Mouse (Mus musculus) ES-E14 (cell line): ENCODE measurements around the gene Igfbp7.

ENCODE experiments used
- CHD2 ChIP-seq: IDR thresholded peaks from 2 replicates; pipeline ENCODE4 v1.6.1; 2014; ENCODE audit warnings: mild to moderate bottlenecking, low read depth, low read length, inconsistent platforms
- MAFK ChIP-seq: IDR thresholded peaks from 2 replicates; pipeline ENCODE4 v1.6.1; 2014; ENCODE audit warnings: mild to moderate bottlenecking, low read depth, low read length, inconsistent platforms; ENCODE audit not compliant: insufficient read depth

DNA sequence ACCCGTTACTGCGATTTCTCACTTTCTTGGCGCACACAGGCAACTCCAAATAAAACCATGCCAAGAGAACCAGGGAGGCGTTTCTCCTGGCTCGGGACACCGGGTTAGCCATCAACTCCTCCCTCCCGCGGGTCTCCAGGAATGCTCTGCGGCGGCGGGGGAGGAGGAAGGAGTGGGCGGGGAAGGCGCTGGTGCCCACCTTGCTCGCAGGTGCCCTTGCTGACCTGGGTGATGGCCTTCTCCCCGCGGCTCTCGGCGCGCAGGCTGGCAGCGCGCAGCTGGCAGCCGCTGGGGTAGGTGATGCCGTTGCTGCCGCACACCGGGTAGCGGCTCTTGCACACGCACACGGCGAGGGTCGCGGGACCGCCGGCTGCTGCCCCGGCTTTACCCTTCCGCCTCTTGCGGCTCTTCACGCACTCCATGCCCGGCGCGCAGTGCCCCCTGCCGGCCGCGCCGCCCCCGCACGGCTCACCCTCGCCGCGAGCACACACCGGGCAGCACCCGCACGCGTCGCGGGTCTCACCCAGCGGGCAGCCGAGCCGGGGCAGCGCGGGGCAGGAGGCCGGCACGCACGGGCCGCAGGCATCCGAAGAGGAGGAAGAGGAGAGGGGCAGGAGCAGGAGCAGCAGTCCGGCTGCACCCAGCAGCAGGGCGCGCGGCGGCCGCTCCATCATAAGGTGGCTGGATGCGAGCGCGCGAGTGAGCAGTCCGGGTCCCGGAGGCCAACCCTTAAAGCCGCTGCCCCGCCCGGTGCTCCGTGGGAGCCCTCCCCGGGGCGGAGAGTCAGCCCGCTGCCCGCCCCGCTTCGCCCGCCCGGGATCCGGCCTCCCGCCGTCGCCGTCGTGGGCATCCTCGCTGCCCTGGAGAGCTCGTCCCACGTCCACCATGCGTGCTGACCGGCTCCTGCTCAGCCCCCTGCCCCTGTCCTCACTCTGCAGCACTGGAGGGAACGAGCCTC lies at the start of gene Igfbp7:
- TF ChIP-seq MAFK: no peak
- no peak for TF ChIP-seq CHD2
